Mouse (Mus musculus) gastrocnemius, postnatal 14 days (tissue): ENCODE measurements at regions not wholly inside any gene's neighbourhood (a gene's known extent, or its start where the extent isn't known, plus 50 kb on each side); places are given as distances from the start of the nearest gene placed in this dataset.

Source experiments
- DNase-seq: peaks from one replicate; pipeline ENCODE4 v3.0.0; 2021; ENCODE audit warnings: mixed read lengths
- intact Hi-C: fragments of 180-260 bp; cut with DNase I; formaldehyde crosslinking; loops from one replicate; pipeline ENCODE4 v1.15.1; 2025; ENCODE audit warnings: low total_unique reads

- no peak for DNase-seq
- intact Hi-C loops = no loop called here
Observed at GRCm38 (mm10) chr9:61238687-61239250, 133.4 kb upstream of the Tle3 start.

DNA sequence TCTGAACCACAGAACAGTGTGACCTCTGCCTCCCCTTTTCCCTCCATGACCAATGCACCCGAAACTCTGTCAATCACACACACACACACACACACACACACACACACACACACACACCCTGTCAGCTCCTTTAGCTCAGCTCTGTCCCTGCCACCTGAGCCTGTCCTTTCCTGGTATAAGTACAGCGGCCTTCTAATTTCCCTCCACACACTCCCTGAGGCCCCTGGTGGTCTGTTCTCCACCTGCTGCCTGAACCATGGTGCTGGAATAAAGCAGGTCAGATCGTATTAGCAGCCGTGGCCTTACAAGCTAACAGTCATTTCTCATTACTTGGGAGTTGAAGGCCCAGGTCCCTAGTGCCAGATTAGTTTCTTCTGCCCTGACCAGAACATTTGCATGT, 132.8 kb upstream of the Tle3 start:
- no peak for DNase-seq
- intact Hi-C loops = no loop called here

DNA sequence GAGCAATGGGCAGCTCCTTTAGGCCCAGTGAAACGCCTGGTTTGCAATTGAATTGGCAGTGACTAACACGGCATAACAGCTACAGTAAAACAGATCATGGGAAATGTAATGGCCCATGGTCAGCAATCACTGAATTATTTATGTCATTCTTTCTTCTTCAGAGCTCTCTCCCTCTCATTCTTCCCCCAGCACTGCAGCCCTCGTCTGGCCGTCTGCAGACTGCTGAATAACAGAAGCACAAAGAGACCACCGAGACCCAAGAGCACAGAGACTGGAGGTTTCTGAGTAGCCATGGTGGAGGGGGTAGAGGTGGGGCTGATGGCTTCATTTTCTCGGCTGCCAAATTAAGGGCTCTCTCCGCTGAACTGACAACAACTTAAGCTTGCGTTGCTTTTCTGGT, 130.7 kb upstream of the Tle3 start:
- intact Hi-C loops = no loop called here
- DNase-seq = no peak

DNA sequence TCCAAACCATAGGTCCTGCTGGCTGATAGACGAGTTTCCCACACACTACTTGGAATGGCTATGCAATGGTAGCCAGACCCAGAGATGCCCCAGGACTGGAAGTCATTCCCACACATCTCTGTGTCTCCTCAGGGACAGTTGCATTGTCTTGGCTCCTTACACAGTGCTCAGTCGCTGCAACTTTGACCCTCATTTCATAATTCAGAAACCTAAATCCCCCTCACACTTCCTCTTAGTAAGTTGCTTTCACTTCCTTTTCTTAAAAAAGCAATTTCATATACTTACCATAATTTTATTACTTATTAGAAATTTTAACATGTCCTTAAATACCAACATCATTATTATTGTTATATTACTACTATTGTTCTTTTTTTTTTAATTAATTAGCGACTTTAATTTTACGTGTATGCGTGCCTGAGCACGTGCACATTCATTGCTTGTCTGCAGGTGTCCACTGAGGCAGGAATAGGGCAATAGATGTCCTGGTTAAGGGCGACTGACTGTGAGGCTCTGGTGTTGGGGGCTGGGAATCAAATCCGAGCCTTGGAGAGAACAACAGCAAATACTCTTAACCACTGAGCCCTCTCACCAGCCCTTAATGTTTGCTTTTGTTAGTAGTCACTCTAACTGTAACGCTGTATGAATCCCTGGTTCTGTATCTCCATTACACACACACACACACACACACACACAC, 129.9 kb upstream of the Tle3 start:
- intact Hi-C loops = no loop called here

GRCm38 (mm10) chr9:61243289-61243688, 128.9 kb upstream of the Tle3 start:
- no peak for DNase-seq
- intact Hi-C loops = no loop called here

More for the DNA sequence above, 129.9 kb upstream of the Tle3 start:
- DNase-seq = no peak

DNA sequence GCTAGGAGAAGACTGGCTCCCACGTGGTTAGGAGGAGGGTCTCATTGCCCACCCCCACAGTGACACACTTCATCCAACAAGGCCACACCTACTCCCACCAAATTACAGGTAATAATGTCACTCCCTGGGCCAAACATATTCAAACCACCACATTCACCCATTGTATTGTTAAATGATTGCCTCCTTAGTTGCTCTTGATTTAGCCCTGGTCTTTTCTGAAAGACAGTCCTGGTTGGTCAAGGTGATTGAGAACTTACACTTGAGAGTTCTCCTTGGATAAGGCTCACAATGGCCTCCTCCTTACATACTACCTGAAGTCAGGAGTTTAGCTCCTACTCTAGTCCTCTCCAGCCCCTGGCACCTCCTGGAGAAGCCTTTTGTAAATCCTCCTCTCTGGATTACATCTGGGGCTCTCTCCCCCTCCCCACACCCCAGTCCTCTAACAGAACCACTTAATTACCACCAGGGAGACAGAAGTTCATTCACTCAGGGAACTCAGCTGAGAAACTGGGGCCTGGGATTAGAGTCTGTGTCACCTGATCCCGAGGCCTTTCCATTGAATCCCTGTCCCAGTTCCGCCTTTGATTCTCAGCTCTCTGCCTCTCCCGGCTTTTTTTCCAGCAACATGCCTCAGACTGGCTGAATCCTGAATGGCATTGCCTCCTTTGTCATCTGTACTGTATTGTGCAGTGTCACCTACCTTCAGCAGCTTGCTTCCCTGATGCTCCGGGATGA, 122.3 kb upstream of the Tle3 start:
- intact Hi-C loops = no loop called here
- DNase-seq = no peak

DNA sequence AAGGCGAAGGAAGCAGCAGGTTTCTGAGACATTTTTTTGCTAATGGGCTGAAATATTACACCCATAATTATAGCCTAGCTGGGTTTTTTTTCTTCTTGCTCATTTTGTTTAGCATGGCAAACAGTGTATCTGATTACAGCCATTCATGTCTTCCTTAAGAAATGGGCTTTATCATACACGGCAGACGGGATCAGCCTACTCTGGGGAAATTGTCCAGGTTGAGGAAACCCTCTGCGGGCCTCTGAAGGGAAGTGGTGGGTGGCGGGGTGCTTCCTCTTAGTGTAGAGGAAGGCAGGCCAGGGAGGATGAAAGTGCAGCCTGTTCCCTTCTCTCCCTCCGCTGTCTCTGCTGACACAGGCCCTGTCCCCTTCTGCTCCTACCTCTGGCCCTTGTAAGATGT, 120.6 kb upstream of the Tle3 start:
- intact Hi-C loops = no loop called here
- peak; percentile 31 for DNase-seq

DNA sequence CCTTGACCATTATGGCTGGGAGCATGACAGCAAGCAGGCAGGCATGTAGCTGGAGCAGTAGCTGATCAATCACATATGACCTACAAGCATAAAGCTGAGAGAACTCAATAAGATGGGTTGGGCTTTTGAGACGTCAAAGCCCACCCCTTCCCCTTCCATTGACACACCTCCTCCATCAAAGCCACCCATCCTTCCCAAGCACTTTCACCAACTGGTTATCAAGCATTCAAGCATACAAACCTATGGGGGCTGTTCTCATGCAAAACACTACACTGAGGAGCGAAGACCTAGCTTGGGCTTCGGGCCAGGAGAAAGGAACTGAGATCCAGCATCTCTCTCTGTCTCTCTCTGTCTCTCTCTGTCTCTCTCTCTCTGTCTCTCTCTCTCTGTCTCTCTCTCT, 118.4 kb upstream of the Tle3 start:
- no peak for DNase-seq
- intact Hi-C loops = no loop called here

- intact Hi-C loops = no loop called here
- no peak for DNase-seq
Observed at GRCm38 (mm10) chr9:61257488-61257887, 114.7 kb upstream of the Tle3 start.

- DNase-seq = no peak
- intact Hi-C loops = no loop called here
Observed at GRCm38 (mm10) chr9:61258100-61258499, 114.1 kb upstream of the Tle3 start.

- DNase-seq = no peak
- intact Hi-C loops = no loop called here
Observed at GRCm38 (mm10) chr9:61259421-61260174, 112.6 kb upstream of the Tle3 start.

DNA sequence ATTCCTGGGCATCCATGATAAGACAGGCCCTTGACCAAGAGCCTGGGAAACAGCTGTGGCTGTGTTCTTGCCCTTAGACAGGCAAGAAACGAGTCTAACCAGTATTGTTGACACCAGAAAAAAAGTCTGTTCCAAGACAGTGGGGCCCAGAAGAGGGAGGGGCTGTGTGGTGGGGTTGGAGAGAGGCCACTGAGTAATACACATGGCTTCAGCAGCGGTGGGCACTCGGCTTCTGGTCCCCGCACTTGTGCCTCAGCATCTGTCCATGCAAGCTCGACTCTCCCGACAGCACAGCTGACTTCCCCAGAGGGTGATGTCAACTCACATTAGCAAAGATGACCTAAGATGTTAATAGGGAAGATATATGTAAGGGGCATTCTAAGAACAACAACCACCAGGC, 110.9 kb upstream of the Tle3 start:
- intact Hi-C loops = no loop called here
- no peak for DNase-seq

DNA sequence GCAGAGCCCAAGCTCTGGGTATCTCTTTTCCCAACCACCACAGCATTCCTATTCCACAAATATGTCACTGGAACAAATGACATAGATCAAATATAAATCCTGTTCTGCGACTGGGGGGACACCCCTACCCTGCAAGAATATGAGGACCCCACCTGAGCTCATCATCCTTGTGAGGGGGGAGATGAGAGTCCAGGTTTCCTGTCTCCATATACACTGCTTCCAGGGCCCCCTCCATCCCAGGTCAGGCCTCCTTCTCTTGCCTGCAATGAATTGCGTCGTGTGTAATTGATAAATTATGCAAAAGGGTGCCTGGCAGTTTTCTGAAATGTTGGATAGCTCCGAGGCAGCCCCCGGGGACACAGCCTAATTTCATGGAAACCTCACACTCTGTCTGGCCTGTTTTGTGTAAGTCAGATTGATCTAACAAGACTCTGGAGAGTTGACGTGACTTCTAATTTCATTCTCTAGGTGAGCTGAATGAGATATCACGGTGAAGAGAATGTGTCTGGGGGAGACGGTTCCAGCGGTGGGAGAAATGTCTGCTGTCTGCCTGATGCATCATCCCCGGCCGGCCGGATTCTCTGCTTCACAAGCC, 110.3 kb upstream of the Tle3 start:
- DNase-seq = no peak
- intact Hi-C loops = no loop called here

DNA sequence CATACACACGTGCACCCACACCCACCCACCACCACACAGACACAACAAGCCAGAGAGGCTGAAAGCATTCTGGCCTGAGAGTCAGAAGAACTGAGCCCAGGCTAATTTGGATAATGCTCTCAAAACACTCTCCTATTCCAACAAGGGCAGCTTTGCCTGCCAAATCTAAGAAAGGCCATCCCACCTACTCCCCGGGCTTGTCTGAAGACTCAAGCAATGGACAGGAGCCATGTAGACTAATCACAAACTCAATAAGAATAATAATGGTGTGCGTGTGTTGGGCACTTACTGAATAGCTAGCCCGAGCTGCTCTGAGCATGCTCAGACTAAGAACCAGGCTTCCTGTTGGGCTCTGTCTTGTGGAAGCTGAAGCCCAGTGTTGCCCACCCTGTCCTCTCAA, 108.8 kb upstream of the Tle3 start:
- intact Hi-C loops = no loop called here
- no peak for DNase-seq

GRCm38 (mm10) chr9:61265466-61265865, 106.7 kb upstream of the Tle3 start:
- no peak for DNase-seq
- intact Hi-C loops = no loop called here

GRCm38 (mm10) chr9:61266992-61267391, 105.2 kb upstream of the Tle3 start:
- no peak for DNase-seq
- intact Hi-C loops = no loop called here

DNA sequence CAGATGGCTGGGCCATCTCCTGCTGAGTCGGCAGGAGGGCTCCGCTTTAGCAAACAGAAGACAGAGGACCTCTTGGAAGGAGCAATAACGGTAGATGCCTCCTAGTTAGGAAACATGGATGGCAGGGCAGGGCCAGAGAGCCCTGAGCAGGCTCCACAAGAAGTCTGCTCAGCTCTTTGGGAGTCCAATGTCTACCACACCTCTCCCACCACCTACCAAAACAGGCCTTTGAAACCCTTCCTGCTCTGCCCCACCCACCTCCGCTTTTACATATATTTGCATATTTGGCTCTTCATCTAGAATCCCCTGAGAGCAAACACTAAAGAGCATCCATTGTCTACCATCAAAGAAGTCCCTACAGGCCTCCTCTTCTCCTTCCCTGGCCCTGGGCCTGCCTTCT, 104.6 kb upstream of the Tle3 start:
- DNase-seq = no peak
- intact Hi-C loops = no loop called here

GRCm38 (mm10) chr9:61268162-61268561, 104.0 kb upstream of the Tle3 start:
- intact Hi-C loops = no loop called here
- no peak for DNase-seq

GRCm38 (mm10) chr9:61268681-61269080, 103.5 kb upstream of the Tle3 start:
- no peak for DNase-seq
- intact Hi-C loops = no loop called here
